Mouse (Mus musculus) B cell, adult 2 months (primary cell): Measurements from ENCODE around the gene Spr.

Source experiments
- DNase-seq, 2 experiments: peaks; one replicate each; pipeline ENCODE4 v3.0.0; 2022

Spr gene

GRCm38 (mm10) chr6:85131673-85132072 lies 5.9 kb downstream of the Spr start:
- peak; percentile 69 to 74 for DNase-seq

DNA sequence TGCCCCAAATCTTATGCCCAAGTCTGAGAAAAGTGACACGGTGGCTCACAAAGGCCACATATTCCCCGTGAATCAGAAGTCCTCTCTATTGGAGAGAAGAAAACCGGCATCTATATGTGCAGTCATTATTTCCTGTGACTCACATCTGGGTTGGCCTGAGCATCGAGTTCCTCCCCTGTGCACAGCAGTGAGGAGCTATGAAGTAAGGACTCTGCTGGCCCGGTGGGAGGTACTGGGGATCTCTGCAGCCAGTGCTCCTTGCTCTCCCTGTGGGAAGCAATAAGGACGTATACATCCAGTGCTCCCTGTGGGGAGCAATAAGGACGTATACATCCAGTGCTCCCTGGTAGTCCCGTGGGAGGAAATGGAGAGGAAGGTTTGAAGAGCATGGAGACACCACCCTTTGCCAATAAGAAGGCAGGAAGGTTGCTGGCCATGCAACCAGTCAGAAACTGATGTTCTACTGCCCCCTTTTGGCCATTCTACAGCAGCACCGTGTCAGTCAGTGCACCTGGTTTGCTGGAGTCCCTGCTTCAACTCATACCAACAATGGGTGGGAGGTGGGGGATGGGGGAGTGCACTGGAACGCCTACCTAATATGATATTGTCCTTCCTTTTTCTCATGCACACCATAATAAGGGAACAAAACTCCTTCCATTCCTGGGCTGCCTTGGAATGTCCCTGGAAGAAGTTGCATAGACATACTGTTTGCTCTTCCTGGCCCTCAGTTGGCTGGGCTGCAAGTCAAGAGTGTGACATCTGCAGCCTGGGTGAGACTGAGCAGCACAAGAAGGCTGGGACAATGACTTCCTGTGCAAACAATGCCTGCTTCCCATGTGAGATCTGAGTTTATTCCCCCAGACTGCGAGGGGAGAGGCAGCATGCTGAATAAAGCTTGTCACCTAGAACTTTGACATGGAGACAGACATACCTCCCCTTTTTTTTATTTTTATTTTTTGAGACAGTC lies 19.7 kb downstream of the Spr start:
- peak; percentile 32 to 44 for DNase-seq

- no peak for DNase-seq
Measured at GRCm38 (mm10) chr6:85105033-85105615, 32.4 kb downstream of the Spr start.

DNA sequence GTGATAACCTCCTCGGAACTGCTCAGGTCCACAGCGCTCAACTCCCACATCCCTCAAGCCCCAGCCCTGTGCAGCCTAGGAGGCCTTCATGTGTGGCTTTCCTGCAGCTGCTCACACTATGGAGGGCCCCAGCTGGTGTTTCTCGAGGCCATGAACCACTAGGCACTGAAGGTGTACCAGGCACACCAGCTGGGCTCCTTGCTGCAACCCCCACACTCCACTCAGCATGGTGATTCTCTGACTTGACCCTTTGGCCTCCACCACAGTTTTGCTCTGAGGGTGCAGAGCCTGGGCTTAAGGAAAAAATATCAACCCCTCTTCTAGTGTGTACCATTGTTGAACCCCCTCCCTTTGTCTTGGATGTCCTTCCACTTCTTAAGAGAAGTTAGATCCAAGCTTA lies 34.2 kb downstream of the Spr start:
- DNase-seq, result no peak

- no peak for DNase-seq
Measured at GRCm38 (mm10) chr6:85096441-85096840, 41.1 kb downstream of the Spr start.

- DNase-seq, result no peak
Measured at GRCm38 (mm10) chr6:85087425-85087824, 50.1 kb downstream of the Spr start.

DNA sequence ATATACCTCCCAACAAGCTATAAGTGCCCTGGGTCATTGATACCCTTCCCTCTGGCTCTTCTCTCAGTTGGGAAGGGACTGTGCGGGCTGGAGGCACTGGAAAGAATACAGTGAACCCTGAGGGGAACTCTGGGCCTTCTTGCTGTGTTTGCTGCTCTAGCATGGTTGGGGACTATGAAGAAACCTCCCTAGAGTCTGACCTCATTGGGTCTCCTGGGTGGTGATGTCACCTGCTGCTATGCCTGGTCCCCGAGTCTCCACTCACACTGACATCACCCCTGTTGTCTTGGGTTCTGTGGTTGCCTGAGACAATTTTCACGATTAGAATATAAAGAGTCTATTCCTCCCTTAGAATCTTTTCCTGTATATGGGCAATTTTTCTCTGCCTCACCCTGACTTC lies 50.9 kb downstream of the Spr start:
- no peak for DNase-seq
